Comparison of ENCODE assay signal across 18 mouse cellular contexts in genomic region chr19:16254881-16255280, GRCm38 (mm10).
DNase-seq lines count a peak whose midpoint lies in the region; ATAC-seq and TF ChIP-seq lines count a peak whose summit lies in the region.
"Had no signal": no experiment of that assay in that cellular context is flagged by ENCODE, and none has a peak within 500 bp of the region (broad histone marks: within the 10 kb centered on the region; RNA-seq: fewer than 3 reads in every experiment).

No protein-coding gene starts in this region.

- no peaks in the 10 kb centered on the region for H3K36me3 ChIP-seq in forebrain, embryonic 14.5 days (ENCODE audit: control insufficient read depth, insufficient read depth, low read length)
- no peaks in the 10 kb centered on the region for H3K36me3 ChIP-seq in forebrain, embryonic 11.5 days (ENCODE audit: control insufficient read depth, insufficient read depth, low read length)
- peaks cover 0 to 5% of the 10 kb centered on the region in 2 experiments; a peak in 2 of 4 replicates for H3K36me3 ChIP-seq in MEL (ENCODE audit: control insufficient read depth in 1 of 2, insufficient read depth in 2 of 2, low read length in 2 of 2)
- H3K36me3 ChIP-seq: heart, embryonic 12.5 days; intestine, embryonic 15.5 days; limb, embryonic 13.5 days; neural tube, embryonic 13.5 days had no signal

- no peak overlapping the region for H3K4me2 ChIP-seq in forebrain, embryonic 14.5 days (ENCODE audit: low read length)
- no peak overlapping the region for H3K4me2 ChIP-seq in forebrain, embryonic 11.5 days (ENCODE audit: low read depth, low read length, severe bottlenecking)
- H3K4me2 ChIP-seq: heart, embryonic 12.5 days; hindbrain, embryonic 14.5 days; intestine, embryonic 15.5 days; limb, embryonic 13.5 days; neural tube, embryonic 13.5 days had no signal

- H3K4me3 ChIP-seq in forebrain, embryonic 14.5 days (ENCODE audit: low read depth, low read length): no peak overlapping the region
- no peak overlapping the region for H3K4me3 ChIP-seq in forebrain, embryonic 11.5 days (ENCODE audit: low read depth, low read length)
- no peak overlapping the region for H3K4me3 ChIP-seq in MEL (ENCODE audit: control insufficient read depth in 1 of 2, insufficient read depth in 1 of 2, low read depth in 2 of 2, low read length in 2 of 2)
- H3K4me3 ChIP-seq: gastrocnemius, adult 2 months; heart, embryonic 12.5 days; intestine, embryonic 15.5 days; limb, embryonic 13.5 days; neural tube, embryonic 13.5 days had no signal

- no peak overlapping the region for H3K9ac ChIP-seq in forebrain, embryonic 14.5 days (ENCODE audit: low read length)
- H3K9ac ChIP-seq in forebrain, embryonic 11.5 days (ENCODE audit: low read length): no peak overlapping the region
- no peak overlapping the region for H3K9ac ChIP-seq in MEL (ENCODE audit: control insufficient read depth, low read depth, low read length, poor library complexity, severe bottlenecking)
- H3K9ac ChIP-seq: heart, embryonic 12.5 days; hindbrain, embryonic 14.5 days; intestine, embryonic 15.5 days; limb, embryonic 13.5 days; neural tube, embryonic 13.5 days had no signal

- TF ChIP-seq CTCF in MEL (IDR thresholded peaks at IDR 0.05 in 2 of 3, conservative IDR thresholded peaks at IDR 0.05 in 1 of 3; ENCODE audit: control insufficient read depth in 1 of 3, insufficient read depth in 1 of 3, low read depth in 2 of 3, low read length in 3 of 3, poor library complexity in 1 of 3, severe bottlenecking in 1 of 3): no peak

- peaks cover 10% of the 10 kb centered on the region for H3K4me1 ChIP-seq in forebrain, embryonic 14.5 days (ENCODE audit: control insufficient read depth, insufficient read depth, low read length)
- peaks cover 7% of the 10 kb centered on the region; the same call in 1 of the 2 replicates for H3K4me1 ChIP-seq in forebrain, embryonic 11.5 days (replicated peaks; ENCODE audit: control insufficient read depth, insufficient read depth, low read length)
- H3K4me1 ChIP-seq in MEL (ENCODE audit: control insufficient read depth in 1 of 2, insufficient read depth in 2 of 2, low read length in 2 of 2): peaks cover 0 to 5% of the 10 kb centered on the region in 2 experiments

- 0 out of 2 replicates have a peak, but pooled peaks have one; percentile 50 for ATAC-seq in forebrain, embryonic 14.5 days
- no peak for ATAC-seq in forebrain, embryonic 11.5 days (replicated peaks; ENCODE audit: low FRiP score)
- no peak for ATAC-seq in erythroid progenitor cell, adult 5-6 weeks (replicated peaks; ENCODE audit: low FRiP score, poor library complexity, severe bottlenecking)
- ATAC-seq: activated CD4-positive, CD25-positive, alpha-beta regulatory T cell, adult 4 months; intestine, embryonic 15.5 days had no signal

- TF ChIP-seq POLR2A in MEL (IDR thresholded peaks at IDR 0.05; ENCODE audit: control insufficient read depth in 1 of 2, insufficient read depth in 1 of 2, low read depth in 1 of 2, low read length in 2 of 2, poor library complexity in 1 of 2): no peak

- H3K27ac ChIP-seq in forebrain, embryonic 14.5 days (ENCODE audit: low read depth, low read length): no peak overlapping the region
- no peak overlapping the region for H3K27ac ChIP-seq in forebrain, embryonic 11.5 days (ENCODE audit: low read depth, low read length)
- H3K27ac ChIP-seq in MEL (ENCODE audit: control insufficient read depth, low read depth, low read length): no peak overlapping the region
- H3K27ac ChIP-seq: gastrocnemius, adult 2 months; hindbrain, embryonic 14.5 days; intestine, embryonic 15.5 days; limb, embryonic 13.5 days; neural tube, embryonic 13.5 days had no signal

- H3K9me3 ChIP-seq in forebrain, embryonic 14.5 days (replicated peaks; ENCODE audit: control insufficient read depth, low read length): no peaks in the 10 kb centered on the region
- H3K9me3 ChIP-seq in forebrain, embryonic 11.5 days (ENCODE audit: control insufficient read depth, low read length): no peaks in the 10 kb centered on the region
- no peaks in the 10 kb centered on the region for H3K9me3 ChIP-seq in MEL (replicated peaks; ENCODE audit: insufficient read depth, low read length)
- H3K9me3 ChIP-seq: heart, embryonic 12.5 days; intestine, embryonic 15.5 days; limb, embryonic 13.5 days; neural tube, embryonic 13.5 days had no signal

- H3K27me3 ChIP-seq in forebrain, embryonic 14.5 days (replicated peaks; ENCODE audit: control insufficient read depth, insufficient read depth, low read length): no peaks in the 10 kb centered on the region
- H3K27me3 ChIP-seq in forebrain, embryonic 11.5 days (ENCODE audit: control insufficient read depth, insufficient read depth, low read length): no peaks in the 10 kb centered on the region
- peaks cover 3% of the 10 kb centered on the region in 2 experiments; a peak in 3 of 4 replicates for H3K27me3 ChIP-seq in MEL (ENCODE audit: control insufficient read depth in 1 of 2, insufficient read depth in 2 of 2, low read length in 2 of 2)
- H3K27me3 ChIP-seq: heart, embryonic 12.5 days; intestine, embryonic 15.5 days; limb, embryonic 13.5 days; neural tube, embryonic 13.5 days had no signal

- no peaks in the 10 kb centered on the region for H3K79me2 ChIP-seq in MEL (ENCODE audit: control insufficient read depth, insufficient read depth, low read length, poor library complexity)

- peak in 1 of 2 experiments; percentile 18; a peak in 1 of 4 replicates for TF ChIP-seq EP300 in MEL (IDR thresholded peaks at IDR 0.05; ENCODE audit: low read depth in 1 of 2, low read length in 2 of 2)

- 71% methylated on average over 1 of the region's 1 CpGs for WGBS in forebrain, embryonic 14.5 days
- 78% methylated on average over 1 of the region's 1 CpGs for WGBS in forebrain, embryonic 11.5 days

- no peak for DNase-seq in forebrain, embryonic 14.5 days (ENCODE audit: low spot score)
- DNase-seq in forebrain, embryonic 11.5 days (ENCODE audit: low spot score): no peak
- peak; percentile 34 to 71 for DNase-seq in layer of hippocampus, adult 18-20 months (ENCODE audit: low spot score in 2 of 2)
- no peak for DNase-seq in layer of hippocampus, postnatal 25 days (ENCODE audit: extremely low spot score in 1 of 2, low spot score in 1 of 2)
- peak; percentile 4 for DNase-seq in MEL (ENCODE audit: low read depth, low spot score)
- peak; percentile 73 for DNase-seq in brain, adult 2 months (ENCODE audit: low read depth, low spot score)
- DNase-seq: adrenal gland, postnatal 25 days; gastrocnemius, adult 2 months; lung, postnatal 10 days; midbrain, embryonic 14.5 days; thymus, postnatal 36 days had no signal

- no peak for TF ChIP-seq RAD21 in MEL (IDR thresholded peaks at IDR 0.05; ENCODE audit: low read depth, low read length)

TF ChIP-seq in MEL, 35 proteins besides CTCF, POLR2A, EP300 and RAD21:
- TF ChIP-seq ZKSCAN1 (IDR thresholded peaks at IDR 0.05; ENCODE audit: low read depth, low read length) (no peak), MAFK (IDR thresholded peaks at IDR 0.05; ENCODE audit: borderline replicate concordance, low read depth, low read length) (no peak), TCF12 (IDR thresholded peaks at IDR 0.05; ENCODE audit: low read depth, low read length) (no peak)

Comparison
In these comparisons a context has a peak if more than half of its experiments do, and no peak if none do; other contexts are left out.
1. DNase-seq: peak in layer of hippocampus, adult 18-20 months (2 of 2), MEL (single experiment) and brain, adult 2 months (single experiment); none in forebrain, embryonic 14.5 days (single experiment), forebrain, embryonic 11.5 days (single experiment) and layer of hippocampus, postnatal 25 days (0 of 2).